Mouse (Mus musculus) MEL (cell line): ENCODE results near the gene Zfc3h1. TPM values are rescaled to one million over a fixed set of nuclear protein-coding genes. Genes with fewer than 3 reads are reported as not detected.

ENCODE experiments used
- DNase-seq: peaks from one replicate; pipeline ENCODE4 v3.0.0; 2011; ENCODE audit warnings: low read depth, low spot score
- H3K27ac ChIP-seq: 2 replicates; pipeline ENCODE4 v1.5.1; 2012; ENCODE audit warnings: low read depth, mild to moderate bottlenecking, control low read depth, low read length, moderate library complexity; ENCODE audit not compliant: control insufficient read depth
- H3K27me3 ChIP-seq, 2 experiments: fragments of 150-350 bp in 1 of 2; sonication (generic) in 1 of 2; 2 replicates each; pipeline ENCODE4 v1.6.1; 2012; ENCODE audit warnings: low read length in 2 of 2, mild to moderate bottlenecking in 2 of 2, improper control_type of control experiment in 1 of 2, moderate library complexity in 1 of 2; ENCODE audit not compliant: insufficient read depth in 2 of 2, control insufficient read depth in 1 of 2
- H3K36me3 ChIP-seq, 2 experiments: 2 replicates each; pipeline ENCODE4 v1.6.1; 2012 to 2014; ENCODE audit warnings: low read length in 2 of 2, improper control_type of control experiment in 1 of 2, inconsistent platforms in 1 of 2, mild to moderate bottlenecking in 1 of 2; ENCODE audit not compliant: insufficient read depth in 2 of 2, control insufficient read depth in 1 of 2
- H3K4me1 ChIP-seq, 2 experiments: fragments of 150-350 bp in 1 of 2; sonication (generic) in 1 of 2; 2 replicates each; pipeline ENCODE4 v1.6.1; 2012; ENCODE audit warnings: low read length in 2 of 2, improper control_type of control experiment in 1 of 2, mild to moderate bottlenecking in 1 of 2; ENCODE audit not compliant: insufficient read depth in 2 of 2, control insufficient read depth in 1 of 2
- H3K4me3 ChIP-seq, 2 experiments: fragments of 150-350 bp in 1 of 2; sonication (generic) in 1 of 2; 2 replicates each; pipeline ENCODE4 v1.5.1; 2012; ENCODE audit warnings: low read depth in 2 of 2, low read length in 2 of 2, mild to moderate bottlenecking in 2 of 2, moderate library complexity in 2 of 2, control low read depth in 1 of 2, improper control_type of control experiment in 1 of 2; ENCODE audit not compliant: control insufficient read depth in 1 of 2, insufficient read depth in 1 of 2
- H3K79me2 ChIP-seq: 2 replicates; pipeline ENCODE4 v1.6.1; 2012; ENCODE audit warnings: mild to moderate bottlenecking, low read length, moderate library complexity; ENCODE audit not compliant: control insufficient read depth, poor library complexity, insufficient read depth
- H3K9ac ChIP-seq: 2 replicates; pipeline ENCODE4 v1.6.1; 2012; ENCODE audit warnings: low read depth, mild to moderate bottlenecking, control low read depth, low read length, moderate library complexity; ENCODE audit not compliant: control insufficient read depth, poor library complexity, severe bottlenecking
- H3K9me3 ChIP-seq: fragments of 150-350 bp; sonication (generic); replicated peaks from 2 replicates; pipeline ENCODE4 v1.6.1; 2012; ENCODE audit warnings: mild to moderate bottlenecking, low read length, improper control_type of control experiment, moderate library complexity; ENCODE audit not compliant: insufficient read depth
- CHD1 ChIP-seq: IDR thresholded peaks from 2 replicates; pipeline ENCODE4 v1.6.1; 2012; ENCODE audit warnings: low read depth, mild to moderate bottlenecking, inconsistent platforms, low read length, improper control_type of control experiment
- CHD2 ChIP-seq: IDR thresholded peaks from 2 replicates; pipeline ENCODE4 v1.6.1; 2011; ENCODE audit warnings: low read length, improper control_type of control experiment
- CTCF ChIP-seq, 3 experiments: IDR thresholded peaks in 2 of 3; conservative IDR thresholded peaks in 1 of 3; 2 replicates each; pipeline ENCODE4 v1.5.1; 2011 to 2012; ENCODE audit warnings: low read length in 3 of 3, low read depth in 2 of 3, mild to moderate bottlenecking in 2 of 3, improper control_type of control experiment in 1 of 3, inconsistent platforms in 1 of 3, mixed read lengths in 1 of 3, moderate library complexity in 1 of 3; ENCODE audit not compliant: control insufficient read depth in 1 of 3, insufficient read depth in 1 of 3, poor library complexity in 1 of 3, severe bottlenecking in 1 of 3
- E2F4 ChIP-seq: IDR thresholded peaks from 2 replicates; pipeline ENCODE4 v1.6.1; 2011; ENCODE audit warnings: low read depth, low read length, improper control_type of control experiment, borderline replicate concordance
- ELF1 ChIP-seq: IDR thresholded peaks from 2 replicates; pipeline ENCODE4 v1.6.1; 2014; ENCODE audit warnings: low read depth, mild to moderate bottlenecking, inconsistent platforms, low read length, improper control_type of control experiment, moderate library complexity
- ETS1 ChIP-seq: IDR thresholded peaks from 2 replicates; pipeline ENCODE4 v1.6.1; 2012; ENCODE audit warnings: low read depth, mild to moderate bottlenecking, inconsistent platforms, low read length, improper control_type of control experiment, moderate library complexity
- GABPA ChIP-seq: IDR thresholded peaks from 2 replicates; pipeline ENCODE4 v1.6.1; 2012; ENCODE audit warnings: low read depth, mild to moderate bottlenecking, inconsistent platforms, low read length, improper control_type of control experiment, moderate library complexity
- HCFC1 ChIP-seq: IDR thresholded peaks from 2 replicates; pipeline ENCODE4 v1.6.1; 2012; ENCODE audit warnings: low read depth, mild to moderate bottlenecking, inconsistent platforms, low read length, improper control_type of control experiment, moderate library complexity
- JUND ChIP-seq: IDR thresholded peaks from 2 replicates; pipeline ENCODE4 v1.6.1; 2011; ENCODE audit warnings: low read depth, mild to moderate bottlenecking, improper control_type of control experiment, low read length
- KAT2A ChIP-seq: conservative IDR thresholded peaks from 2 replicates; pipeline ENCODE4 v1.6.1; 2012; ENCODE audit warnings: low read depth, low read length, improper control_type of control experiment, inconsistent platforms
- MAFK ChIP-seq: IDR thresholded peaks from 2 replicates; pipeline ENCODE4 v1.6.1; 2011; ENCODE audit warnings: low read depth, mild to moderate bottlenecking, low read length, improper control_type of control experiment, borderline replicate concordance
- MAX ChIP-seq: IDR thresholded peaks from 2 replicates; pipeline ENCODE4 v1.6.1; 2011; ENCODE audit warnings: low read length, improper control_type of control experiment
- MAZ ChIP-seq: IDR thresholded peaks from 2 replicates; pipeline ENCODE4 v1.6.1; 2012; ENCODE audit warnings: low read depth, mild to moderate bottlenecking, inconsistent platforms, low read length, improper control_type of control experiment
- MEF2A ChIP-seq: IDR thresholded peaks from 2 replicates; pipeline ENCODE4 v1.6.1; 2014; ENCODE audit warnings: low read depth, mild to moderate bottlenecking, inconsistent platforms, low read length, improper control_type of control experiment; ENCODE audit not compliant: poor library complexity, insufficient replicate concordance, severe bottlenecking; ENCODE audit errors: extremely low read depth
- MXI1 ChIP-seq: IDR thresholded peaks from 2 replicates; pipeline ENCODE4 v1.6.1; 2011; ENCODE audit warnings: mild to moderate bottlenecking, low read depth, low read length, improper control_type of control experiment
- MYC ChIP-seq: IDR thresholded peaks from 2 replicates; pipeline ENCODE4 v1.6.1; 2011; ENCODE audit warnings: low read depth, mild to moderate bottlenecking, low read length, improper control_type of control experiment, moderate library complexity
- NRF1 ChIP-seq: IDR thresholded peaks from 2 replicates; pipeline ENCODE4 v1.6.1; 2014; ENCODE audit warnings: low read depth, mild to moderate bottlenecking, inconsistent platforms, low read length, improper control_type of control experiment, moderate library complexity; ENCODE audit not compliant: poor library complexity, insufficient read depth, severe bottlenecking
- POLR2A ChIP-seq, 2 experiments: IDR thresholded peaks; 2 replicates each; pipeline ENCODE4 v1.6.1; 2011 to 2012; ENCODE audit warnings: low read length in 2 of 2, mild to moderate bottlenecking in 2 of 2, control low read depth in 1 of 2, improper control_type of control experiment in 1 of 2, low read depth in 1 of 2, moderate library complexity in 1 of 2; ENCODE audit not compliant: control insufficient read depth in 1 of 2, insufficient read depth in 1 of 2, poor library complexity in 1 of 2
- POLR2AphosphoS2 ChIP-seq: IDR thresholded peaks from 2 replicates; pipeline ENCODE4 v1.6.1; 2011; ENCODE audit warnings: low read length, improper control_type of control experiment
- POLR2AphosphoS5 ChIP-seq: IDR thresholded peaks from 2 replicates; pipeline ENCODE4 v1.6.1; 2012; ENCODE audit warnings: low read depth, borderline replicate concordance, mild to moderate bottlenecking, inconsistent platforms, low read length, moderate library complexity, mixed read lengths
- RAD21 ChIP-seq: IDR thresholded peaks from 2 replicates; pipeline ENCODE4 v1.6.1; 2011; ENCODE audit warnings: mild to moderate bottlenecking, low read depth, low read length, improper control_type of control experiment
- RCOR1 ChIP-seq: IDR thresholded peaks from 2 replicates; pipeline ENCODE4 v1.6.1; 2012; ENCODE audit warnings: low read depth, mild to moderate bottlenecking, inconsistent platforms, low read length, improper control_type of control experiment
- SIN3A ChIP-seq: IDR thresholded peaks from 2 replicates; pipeline ENCODE4 v1.6.1; 2012; ENCODE audit warnings: low read length, improper control_type of control experiment, inconsistent platforms
- SMC3 ChIP-seq: IDR thresholded peaks from 2 replicates; pipeline ENCODE4 v1.6.1; 2011; ENCODE audit warnings: low read depth, low read length, improper control_type of control experiment
- TAL1 ChIP-seq: IDR thresholded peaks from 2 replicates; pipeline ENCODE4 v1.6.1; 2012; ENCODE audit warnings: mild to moderate bottlenecking, inconsistent platforms, low read length, moderate library complexity, mixed read lengths
- TBP ChIP-seq: IDR thresholded peaks from 2 replicates; pipeline ENCODE4 v1.8.0; 2011; ENCODE audit warnings: low read depth, low read length, improper control_type of control experiment
- TCF12 ChIP-seq: IDR thresholded peaks from 2 replicates; pipeline ENCODE4 v1.6.1; 2014; ENCODE audit warnings: low read depth, mild to moderate bottlenecking, inconsistent platforms, low read length, improper control_type of control experiment, moderate library complexity
- UBTF ChIP-seq: IDR thresholded peaks from 2 replicates; pipeline ENCODE4 v1.6.1; 2012; ENCODE audit warnings: low read depth, mild to moderate bottlenecking, inconsistent platforms, low read length, improper control_type of control experiment, moderate library complexity, borderline replicate concordance; ENCODE audit not compliant: insufficient read depth
- USF1 ChIP-seq: IDR thresholded peaks from 2 replicates; pipeline ENCODE4 v1.6.1; 2014; ENCODE audit warnings: low read depth, mild to moderate bottlenecking, inconsistent platforms, low read length, improper control_type of control experiment, moderate library complexity
- USF2 ChIP-seq, 2 experiments: IDR thresholded peaks; 2 replicates each; pipeline ENCODE4 v1.6.1; 2011 to 2012; ENCODE audit warnings: improper control_type of control experiment in 2 of 2, low read length in 2 of 2, borderline replicate concordance in 1 of 2, inconsistent platforms in 1 of 2, low read depth in 1 of 2, mild to moderate bottlenecking in 1 of 2; ENCODE audit not compliant: insufficient read depth in 1 of 2
- ZC3H11A ChIP-seq: IDR thresholded peaks from 2 replicates; pipeline ENCODE4 v1.6.1; 2012; ENCODE audit warnings: low read depth, mild to moderate bottlenecking, inconsistent platforms, low read length, improper control_type of control experiment
- ZKSCAN1 ChIP-seq: IDR thresholded peaks from 2 replicates; pipeline ENCODE4 v1.6.1; 2012; ENCODE audit warnings: low read depth, mild to moderate bottlenecking, inconsistent platforms, low read length, improper control_type of control experiment, moderate library complexity
- ZMIZ1 ChIP-seq: IDR thresholded peaks from 2 replicates; pipeline ENCODE4 v1.6.1; 2012; ENCODE audit warnings: low read depth, mild to moderate bottlenecking, inconsistent platforms, low read length, improper control_type of control experiment, moderate library complexity
- ZNF384 ChIP-seq: IDR thresholded peaks from 2 replicates; pipeline ENCODE4 v1.6.1; 2012; ENCODE audit warnings: low read depth, mild to moderate bottlenecking, inconsistent platforms, low read length, improper control_type of control experiment
- polyA plus RNA-seq, 2 experiments: library from polyadenylated mRNA; stranded (reverse) in 1 of 2; unstranded in 1 of 2; fragments of >175 nt in 1 of 2; fragments of >200 nt in 1 of 2; gene quantifications; 2 replicates each; pipeline versions ENCODE4 v1.2.1 to v1.2.4; 2012; ENCODE audit warnings: low replicate concordance in 2 of 2, low read depth in 1 of 2; ENCODE audit not compliant: insufficient read length in 2 of 2, insufficient read depth in 1 of 2, missing spikeins in 1 of 2
- total RNA-seq: library from RNA; depleted of rRNA; stranded (reverse); fragments of 300-350 nt; gene quantifications from 2 replicates; pipeline ENCODE4 v1.2.3, GENCODE M21; 2012; rRNA removed

Gene Zfc3h1
- 14.4 and 16.7 TPM in 2 replicates for total RNA-seq
- 10 to 100 TPM in 1 of 2 experiments, not detected in 1; 28.7 TPM for polyA plus RNA-seq

- DNase-seq, result peak; percentile 99
- Histone ChIP-seq H3K79me2 (peaks cover 55% of the 10 kb centered on the region), H3K9ac (peak within 1 kb of the TSS; percentile 97), H3K9me3 (no peaks in the 10 kb centered on the region), H3K4me3 (peak within 1 kb of the TSS; percentile 93 to 97), H3K36me3 (peaks cover under 1 to 39% of the 10 kb centered on the region in 2 experiments), H3K27me3 (no peaks in the 10 kb centered on the region), H3K4me1 (peaks cover 5 to 16% of the 10 kb centered on the region in 2 experiments), H3K27ac (peak within 1 kb of the TSS; percentile 94)
- TF ChIP-seq MAZ (peak; percentile 84; the same call in 1 of the 2 replicates), TCF12 (peak; percentile 84), ETS1 (peak; percentile 30), GABPA (no peak), ZNF384 (no peak), RCOR1 (peak; percentile 42; the same call in 1 of the 2 replicates), CTCF (IDR thresholded peaks at IDR 0.05 in 2 of 3, conservative IDR thresholded peaks at IDR 0.05 in 1 of 3; ENCODE audit: control insufficient read depth in 1 of 3, insufficient read depth in 1 of 3, low read depth in 2 of 3, low read length in 3 of 3, poor library complexity in 1 of 3, severe bottlenecking in 1 of 3) (peak in 2 of 3 experiments; percentile 55 to 61; a peak in 4 of 6 replicates), SIN3A (peak; percentile 86), HCFC1 (peak; percentile 99), TBP (peak; percentile 56; the same call in 1 of the 2 replicates), MEF2A (no peak; the same call in 1 of the 2 replicates), E2F4 (peak; percentile 68; the same call in 1 of the 2 replicates), POLR2AphosphoS2 (peak; percentile 96), RAD21 (no peak), MAFK (peak; percentile 45; the same call in 1 of the 2 replicates), ZC3H11A (no peak; the same call in 1 of the 2 replicates), KAT2A (peak; percentile 96), TAL1 (no peak), USF1 (peak; percentile 25; the same call in 1 of the 2 replicates), MYC (no peak), POLR2A (IDR thresholded peaks at IDR 0.05; ENCODE audit: control insufficient read depth in 1 of 2, insufficient read depth in 1 of 2, low read depth in 1 of 2, low read length in 2 of 2, poor library complexity in 1 of 2) (peak; percentile 73 to 89), CHD2 (peak; percentile 94), MXI1 (peak; percentile 76), POLR2AphosphoS5 (no peak; the same call in 1 of the 2 replicates), NRF1 (0 out of 2 replicates have a peak, but pooled peaks have one; percentile 33), MAX (peak; percentile 55), JUND (no peak), UBTF (no peak), ELF1 (peak; percentile 97), ZKSCAN1 (peak; percentile 55; the same call in 1 of the 2 replicates), ZMIZ1 (peak; percentile 93), USF2 (IDR thresholded peaks at IDR 0.05; ENCODE audit: borderline replicate concordance in 1 of 2, insufficient read depth in 1 of 2, low read depth in 1 of 2, low read length in 2 of 2) (no peak), CHD1 (peak; percentile 61; the same call in 1 of the 2 replicates), SMC3 (peak; percentile 12; the same call in 1 of the 2 replicates)
Observed at GRCm38 (mm10) chr10:115384221-115385017, at the start of gene Zfc3h1, which contains the start of gene Thap2. Gene Zfc3h1 (plus strand): TSS chr10:115384959. Gene Thap2 (minus strand): TSS chr10:115384443.
